In genomic region chr17:27823142-27823905, GRCm38 (mm10) we compare ENCODE assay signal across 26 mouse cellular contexts. TPM values are rescaled to one million over a fixed set of nuclear protein-coding genes. Genes with fewer than 3 reads are reported as not detected.
DNase-seq lines count a peak whose midpoint lies in the region; ATAC-seq lines count a peak whose summit lies in the region.
"Had no signal": no experiment of that assay in that cellular context is flagged by ENCODE, and none has a peak within 500 bp of the region (broad histone marks: within the 10 kb centered on the region; RNA-seq: fewer than 3 reads in every experiment).

No protein-coding gene starts in this region.

- no peak overlapping the region for H3K4me3 ChIP-seq in liver, embryonic 15.5 days (replicated peaks)
- H3K4me3 ChIP-seq: embryonic facial prominence, embryonic 10.5 days; embryonic facial prominence, embryonic 13.5 days; erythroblast, embryonic 14.5 days; forebrain, embryonic 12.5 days; forebrain, embryonic 15.5 days; heart, adult 2 months; hindbrain, embryonic 10.5 days; hindbrain, embryonic 13.5 days had no signal

- peaks cover 67% of the 10 kb centered on the region for H3K4me1 ChIP-seq in liver, embryonic 15.5 days (replicated peaks)

- 0 out of 2 replicates have a peak, but pooled peaks cover 6% of the 10 kb centered on the region for H3K27me3 ChIP-seq in liver, embryonic 15.5 days
- H3K27me3 ChIP-seq: embryonic facial prominence, embryonic 13.5 days; forebrain, embryonic 12.5 days; forebrain, embryonic 15.5 days had no signal

- ATAC-seq in liver, embryonic 15.5 days (ENCODE audit: insufficient read depth): no peak
- ATAC-seq: forebrain, embryonic 15.5 days; hindbrain, embryonic 16.5 days; inflammation-experienced regulatory T-cells, adult 6 months; intestine, embryonic 16.5 days had no signal

- no peaks in the 10 kb centered on the region for H3K36me3 ChIP-seq in liver, embryonic 15.5 days (replicated peaks)
- H3K36me3 ChIP-seq: embryonic facial prominence, embryonic 10.5 days; embryonic facial prominence, embryonic 13.5 days; forebrain, embryonic 12.5 days; forebrain, embryonic 15.5 days; hindbrain, embryonic 10.5 days; hindbrain, embryonic 13.5 days had no signal

- H3K9me3 ChIP-seq in liver, embryonic 15.5 days (replicated peaks): no peaks in the 10 kb centered on the region
- H3K9me3 ChIP-seq: embryonic facial prominence, embryonic 10.5 days; embryonic facial prominence, embryonic 13.5 days; forebrain, embryonic 12.5 days; forebrain, embryonic 15.5 days; hindbrain, embryonic 10.5 days; hindbrain, embryonic 13.5 days had no signal

- DNase-seq in adrenal gland, adult (ENCODE audit: inconsistent age in 2 of 2, low spot score in 1 of 2): peak; percentile 48 to 84
- no peak for DNase-seq in adrenal gland, adult 8-10 months
- no peak for DNase-seq in liver
- peak; percentile 35 for DNase-seq in 3T3-L1 (ENCODE audit: low read depth, low spot score)
- DNase-seq in natural killer cell, adult 2 months (ENCODE audit: low spot score in 2 of 2): no peak
- DNase-seq: adrenal gland, postnatal 25 days; B cell, adult 2 months; cerebellum, adult 11-12 months; cerebellum, adult 8-10 months; cerebellum, postnatal 10 days; cerebellum, postnatal 36 days; embryo, embryonic 11 days; gastrocnemius, postnatal 25 days; heart, adult 2 months had no signal

- no peak overlapping the region for H3K4me2 ChIP-seq in liver, embryonic 15.5 days
- H3K4me2 ChIP-seq: embryonic facial prominence, embryonic 13.5 days; forebrain, embryonic 12.5 days; forebrain, embryonic 15.5 days; heart, embryonic 11.5 days; hindbrain, embryonic 13.5 days had no signal

- WGBS in liver, embryonic 15.5 days (ENCODE audit: insufficient replicate concordance): 76% methylated on average over 9 of the region's 9 CpGs

- H3K27ac ChIP-seq in liver, embryonic 15.5 days (replicated peaks): peak overlapping the region; percentile 90; the same call in 1 of the 2 replicates
- H3K27ac ChIP-seq: embryonic facial prominence, embryonic 10.5 days; embryonic facial prominence, embryonic 13.5 days; forebrain, embryonic 12.5 days; forebrain, embryonic 15.5 days; heart, adult 2 months; hindbrain, embryonic 10.5 days; hindbrain, embryonic 13.5 days had no signal

- no peak overlapping the region for H3K9ac ChIP-seq in liver, embryonic 15.5 days
- H3K9ac ChIP-seq: embryonic facial prominence, embryonic 13.5 days; forebrain, embryonic 12.5 days; forebrain, embryonic 15.5 days; hindbrain, embryonic 13.5 days had no signal

RNA-seq across cellular contexts. Expression of gene D17Wsu92e, which starts 2.9 kb away (rescaled TPM):
- total RNA-seq in adrenal gland, adult 8-10 months (2022): 100 to 1,000 TPM; 149 to 177 (median 165) TPM
- polyA plus RNA-seq in liver, embryonic 15.5 days (2015; fragmentation: Nextera tagmentation; extraction: Ambion mirVana): 13.3 and 18.2 TPM in 2 replicates

RNA-seq across cellular contexts. Expression of gene Snrpc, which starts 14.6 kb away (rescaled TPM):
- total RNA-seq in adrenal gland, adult 8-10 months (2022): 10 to 100 TPM; 58.4 to 66.3 (median 59.3) TPM
- polyA plus RNA-seq in liver, embryonic 15.5 days (2015; fragmentation: Nextera tagmentation; extraction: Ambion mirVana): 115 and 125 TPM in 2 replicates

RNA-seq across cellular contexts. Expression of gene Uhrf1bp1, which starts 32.9 kb away (rescaled TPM):
- 10 to 100 TPM; 35.3 to 36.2 (median 35.8) TPM for total RNA-seq in adrenal gland, adult 8-10 months (2022)
- 2.2 and 2.5 TPM in 2 replicates for polyA plus RNA-seq in liver, embryonic 15.5 days (2015; fragmentation: Nextera tagmentation; extraction: Ambion mirVana)

Comparison
In these comparisons a context has a peak if more than half of its experiments do, and no peak if none do; other contexts are left out.
1. DNase-seq: peak in adrenal gland, adult (2 of 2) and 3T3-L1 (single experiment); none in adrenal gland, adult 8-10 months (single experiment), liver (single experiment) and natural killer cell, adult 2 months (0 of 2).